Mouse (Mus musculus) midbrain, embryonic 10.5 days (tissue): Measurements from ENCODE around the gene Rabgap1l. TPM values are rescaled to one million over a fixed set of nuclear protein-coding genes. Genes with fewer than 3 reads are reported as not detected.
A peak's percentile ranks its signal among the peaks of the same experiment; 100 is the strongest.

Source experiments
- DNase-seq: peaks from one replicate; pipeline ENCODE4 v3.0.0-alpha.2; 2017; ENCODE audit warnings: low spot score
- H3K27ac ChIP-seq: fragments of 300-500 bp; sonication (generic); replicated peaks from 2 replicates; pipeline ENCODE4 v1.5.1; 2016; ENCODE audit warnings: mild to moderate bottlenecking
- H3K27me3 ChIP-seq: fragments of 300-500 bp; sonication (generic); 2 replicates; pipeline ENCODE4 v1.6.1; 2016; ENCODE audit warnings: low read depth, mild to moderate bottlenecking; ENCODE audit not compliant: poor library complexity, severe bottlenecking
- H3K36me3 ChIP-seq: fragments of 300-500 bp; sonication (generic); 2 replicates; pipeline ENCODE4 v1.6.1; 2016; ENCODE audit warnings: mild to moderate bottlenecking, moderate library complexity
- H3K4me1 ChIP-seq: fragments of 300-500 bp; sonication (generic); 2 replicates; pipeline ENCODE4 v1.6.1; 2016
- H3K4me3 ChIP-seq: fragments of 300-500 bp; sonication (generic); 2 replicates; pipeline ENCODE4 v1.5.1; 2016; ENCODE audit warnings: mild to moderate bottlenecking, moderate library complexity
- H3K9me3 ChIP-seq: fragments of 300-500 bp; sonication (generic); replicated peaks from 2 replicates; pipeline ENCODE4 v1.6.1; 2016; ENCODE audit warnings: mild to moderate bottlenecking
- WGBS: fragments of 180-500 bp; shearing (Covaris S2); methylation state at CpG from one replicate; pipeline ENCODE4 v1.1.7; 2016; 5-methylcytosine and 5-hydroxymethylcytosine counted together
- polyA plus RNA-seq: library from polyadenylated mRNA; unstranded; fragments of >200 nt; fragmentation: Nextera tagmentation; extraction: Ambion mirVana; gene quantifications from 2 replicates; pipeline ENCODE4 v1.2.1, GENCODE M21; 2016

Gene Rabgap1l
- polyA plus RNA-seq, 1 experiment from 2014 or later, result 6.8 TPM

DNA sequence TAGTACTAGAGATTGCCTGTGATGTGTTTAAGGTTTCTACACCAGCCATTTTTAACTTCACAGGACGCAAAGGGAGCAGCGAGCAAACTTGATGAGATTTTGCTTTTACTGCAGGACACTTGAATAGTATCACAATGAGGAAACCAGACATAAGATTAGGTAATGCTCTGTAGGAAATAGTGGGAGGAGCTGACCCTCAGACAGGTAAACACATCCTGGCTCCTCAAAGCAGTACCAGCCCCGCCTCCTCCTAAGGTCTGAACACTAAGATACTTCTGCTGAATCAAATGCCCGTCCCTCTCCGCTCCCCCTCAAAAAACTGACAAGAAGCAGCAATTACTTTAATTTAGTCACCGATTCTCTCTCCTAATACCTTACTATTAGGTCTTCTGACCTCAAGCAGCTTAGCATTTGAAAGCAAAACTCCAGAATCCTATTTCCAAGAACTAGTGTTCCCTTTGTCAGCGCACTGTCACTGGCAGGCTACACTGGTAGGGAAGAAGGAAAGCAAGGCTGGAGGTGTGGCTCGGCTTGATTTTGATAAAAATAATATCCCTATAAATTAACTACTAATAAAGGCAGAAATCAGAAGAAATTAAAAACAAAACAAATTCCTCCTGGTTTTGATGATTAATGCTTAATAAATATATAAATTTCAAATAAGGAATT is 474.8 kb downstream of the Rabgap1l start:
- Histone ChIP-seq H3K36me3 (no peaks in the 10 kb centered on the region), H3K4me3 (no peak overlapping the region), H3K9me3 (no peaks in the 10 kb centered on the region), H3K27ac (no peak overlapping the region), H3K27me3 (no peaks in the 10 kb centered on the region), H3K4me1 (no peaks in the 10 kb centered on the region)
- WGBS, result 77% methylated on average over 8 of the region's 8 CpGs
- DNase-seq, result no peak

DNA sequence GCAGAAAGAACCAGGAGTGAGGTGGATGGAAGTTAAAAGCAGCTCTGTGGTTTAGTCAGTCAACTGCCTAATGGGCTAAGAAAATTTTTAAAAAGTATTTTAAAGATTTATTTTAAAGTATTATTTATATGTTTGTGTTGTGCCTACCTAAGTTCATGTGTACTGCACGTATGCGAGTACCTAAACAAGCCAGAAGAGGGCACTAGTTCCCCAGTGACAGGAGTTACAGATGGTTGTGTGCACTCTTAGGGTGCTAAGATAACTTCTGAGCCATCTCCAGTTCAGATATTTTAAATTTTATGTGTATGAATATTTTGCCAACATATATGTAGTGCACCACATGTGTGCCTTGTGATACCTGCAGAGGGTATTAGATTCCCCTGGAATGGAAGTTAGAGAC is 476.8 kb downstream of the Rabgap1l start:
- no peaks in the 10 kb centered on the region for H3K4me1 ChIP-seq
- WGBS, result 97% methylated on average over 2 of the region's 2 CpGs
- DNase-seq, result no peak

DNA sequence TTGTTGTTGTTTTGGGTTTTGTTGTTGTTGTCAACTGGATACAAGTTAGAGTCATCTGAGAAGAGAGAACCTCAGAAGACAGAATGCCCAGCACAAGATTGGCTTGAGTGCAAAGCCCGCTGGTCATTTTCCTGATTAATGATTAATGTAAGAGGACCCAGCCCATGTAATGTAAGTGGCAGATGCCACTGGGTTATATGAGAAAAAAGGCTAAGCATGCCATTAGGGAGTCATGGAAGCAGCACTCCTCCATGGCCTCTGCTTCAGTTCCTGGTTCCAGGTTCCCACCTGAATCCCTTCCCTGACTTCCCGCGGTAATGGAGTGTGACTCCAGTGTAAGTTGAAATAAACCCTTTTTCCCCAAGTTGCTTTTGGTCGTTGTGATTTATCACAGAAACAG is 480.4 kb downstream of the Rabgap1l start:
- 95% methylated on average over 4 of the region's 4 CpGs for WGBS
- no peaks in the 10 kb centered on the region for H3K36me3 ChIP-seq
- peaks cover 3% of the 10 kb centered on the region; the same call in 1 of the 2 replicates for H3K4me1 ChIP-seq
- H3K9me3 ChIP-seq, result no peaks in the 10 kb centered on the region
- H3K4me3 ChIP-seq, result no peak overlapping the region
- DNase-seq, result no peak
- H3K27me3 ChIP-seq, result no peaks in the 10 kb centered on the region
- H3K27ac ChIP-seq, result no peak overlapping the region

More for the DNA sequence above, 476.8 kb downstream of the Rabgap1l start:
- Histone ChIP-seq H3K36me3 (no peaks in the 10 kb centered on the region), H3K4me3 (no peak overlapping the region), H3K27ac (no peak overlapping the region), H3K27me3 (no peaks in the 10 kb centered on the region), H3K9me3 (no peaks in the 10 kb centered on the region)

DNA sequence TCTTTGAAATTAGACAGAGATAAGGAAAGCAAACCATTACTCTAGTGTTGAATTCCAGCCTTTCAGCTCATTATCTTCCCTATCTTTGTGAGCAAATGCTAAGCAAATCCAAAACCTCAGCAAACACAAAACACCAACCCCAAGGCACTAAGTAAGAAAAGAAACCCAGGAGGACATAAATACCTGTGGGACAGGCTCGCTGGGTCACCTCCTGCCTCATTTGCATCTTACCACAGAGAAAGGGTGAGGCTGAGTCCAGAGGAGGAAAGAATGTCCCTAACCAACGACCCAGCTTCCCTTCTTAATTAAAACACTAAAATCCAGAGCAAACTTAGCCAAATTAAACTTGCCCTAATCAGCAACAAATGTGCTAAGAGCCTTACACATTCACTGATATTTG is 481.1 kb downstream of the Rabgap1l start:
- Histone ChIP-seq H3K27me3 (no peaks in the 10 kb centered on the region), H3K9me3 (no peaks in the 10 kb centered on the region), H3K36me3 (no peaks in the 10 kb centered on the region), H3K27ac (no peak overlapping the region), H3K4me3 (no peak overlapping the region), H3K4me1 (peaks cover 5% of the 10 kb centered on the region; the same call in 1 of the 2 replicates)
- WGBS, result 20% methylated on average over 2 of the region's 2 CpGs
- no peak for DNase-seq

DNA sequence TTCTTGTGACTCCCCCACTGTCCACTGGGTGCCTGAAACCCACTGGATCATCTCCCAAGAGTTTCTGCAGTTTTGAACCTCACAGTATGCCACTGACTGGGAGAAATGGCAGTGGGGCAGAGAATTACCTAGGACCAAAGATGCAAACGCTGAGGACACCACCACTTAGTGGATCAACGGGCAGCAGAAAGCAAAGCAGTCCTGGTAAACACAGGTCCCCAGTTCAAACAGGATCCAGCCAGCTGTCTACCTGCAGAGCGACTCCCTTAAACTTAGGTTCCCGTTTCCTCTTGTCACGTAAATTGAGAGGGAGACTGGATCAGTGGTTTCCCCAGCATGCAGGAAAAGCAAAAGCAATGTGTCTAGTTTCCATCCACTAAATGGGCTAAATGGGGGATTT is 483.1 kb downstream of the Rabgap1l start:
- Histone ChIP-seq H3K4me1 (peaks cover 7% of the 10 kb centered on the region; the same call in 1 of the 2 replicates), H3K27ac (no peak overlapping the region), H3K27me3 (no peaks in the 10 kb centered on the region), H3K9me3 (no peaks in the 10 kb centered on the region), H3K4me3 (no peak overlapping the region), H3K36me3 (no peaks in the 10 kb centered on the region)
- 39% methylated on average over 5 of the region's 5 CpGs for WGBS
- DNase-seq, result no peak

DNA sequence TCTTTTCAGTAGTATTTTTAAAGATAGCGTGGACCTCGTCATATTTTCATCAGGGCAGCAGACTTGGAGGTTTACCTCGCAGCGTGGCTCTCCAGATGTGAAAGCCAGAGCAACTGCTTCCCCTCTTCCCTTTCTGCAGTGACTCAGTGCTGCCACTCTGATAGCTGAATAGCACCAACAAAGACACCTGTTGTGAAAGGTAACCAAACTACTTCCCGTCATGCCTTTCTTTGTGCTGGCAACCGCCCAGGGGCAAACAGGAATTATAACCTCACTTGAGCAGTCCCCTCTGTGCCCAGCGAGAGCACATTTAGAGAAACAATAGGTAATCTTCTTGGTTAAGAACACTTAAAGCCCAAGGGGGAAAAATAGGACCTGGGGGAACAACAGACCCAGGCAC is 484.0 kb downstream of the Rabgap1l start:
- H3K4me3 ChIP-seq, result no peak overlapping the region
- H3K9me3 ChIP-seq, result no peaks in the 10 kb centered on the region
- no peaks in the 10 kb centered on the region for H3K27me3 ChIP-seq
- no peaks in the 10 kb centered on the region for H3K36me3 ChIP-seq
- WGBS, result 27% methylated on average over 7 of the region's 7 CpGs
- H3K4me1 ChIP-seq, result peaks cover 8% of the 10 kb centered on the region; the same call in 1 of the 2 replicates
- no peak for DNase-seq
- H3K27ac ChIP-seq, result no peak overlapping the region

DNA sequence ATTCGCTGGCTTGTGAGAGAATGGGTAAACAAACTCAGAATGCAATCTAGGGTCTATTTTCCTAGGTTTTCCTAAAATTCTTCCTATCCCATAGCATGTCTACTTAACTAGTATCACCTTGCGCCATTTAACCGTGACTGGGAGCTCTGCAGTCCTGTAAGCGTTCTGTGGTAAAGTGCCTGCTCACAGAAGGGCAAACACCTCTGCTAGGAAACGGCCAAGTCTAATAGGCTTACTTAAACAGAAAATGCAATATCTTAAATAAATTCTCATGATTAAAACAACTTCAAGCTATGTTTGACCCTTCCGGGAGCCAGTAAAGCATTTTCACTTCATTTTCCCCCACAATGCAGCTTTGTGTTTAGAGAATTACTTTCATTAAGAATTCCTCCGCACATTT is 484.5 kb downstream of the Rabgap1l start:
- DNase-seq, result no peak
- Histone ChIP-seq H3K27ac (no peak overlapping the region), H3K9me3 (no peaks in the 10 kb centered on the region), H3K4me3 (no peak overlapping the region), H3K27me3 (no peaks in the 10 kb centered on the region), H3K36me3 (no peaks in the 10 kb centered on the region), H3K4me1 (peaks cover 8% of the 10 kb centered on the region; the same call in 1 of the 2 replicates)
- 77% methylated on average over 7 of the region's 7 CpGs for WGBS

DNA sequence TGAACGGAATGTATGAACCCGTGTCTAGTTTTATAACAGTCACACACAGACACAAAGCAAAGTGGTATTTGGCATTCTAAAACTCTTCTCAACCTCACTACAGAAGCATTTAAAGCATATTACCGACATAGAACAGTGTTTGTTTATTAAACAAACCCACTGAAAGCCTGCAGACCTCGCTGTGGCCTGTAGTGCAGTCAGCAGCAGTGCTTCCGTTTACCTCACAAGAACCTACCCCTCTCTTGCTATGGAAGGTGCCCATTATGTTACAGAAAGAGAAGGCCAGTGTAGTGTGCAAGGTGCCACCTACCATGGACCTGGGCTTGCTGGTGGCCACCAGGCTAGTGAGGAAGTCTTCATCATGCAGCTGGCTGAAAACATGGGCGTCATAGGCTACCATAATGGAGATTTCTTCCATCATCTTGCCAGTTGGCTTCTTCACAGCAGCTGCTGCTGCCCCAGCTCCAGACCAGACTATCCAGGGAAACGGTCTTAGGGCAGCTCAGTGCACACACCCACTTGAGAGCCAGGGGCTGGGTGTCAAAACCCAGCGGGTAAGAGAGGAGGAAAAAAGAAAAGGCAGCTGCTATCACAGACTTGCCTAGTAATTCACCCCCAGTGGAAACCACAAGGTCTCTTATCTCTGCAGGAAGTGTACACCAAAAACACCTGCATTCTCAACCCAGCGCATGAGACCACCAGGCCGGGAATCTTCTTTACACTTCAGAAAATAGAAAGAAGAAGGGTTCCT is 486.0 kb downstream of the Rabgap1l start:
- Histone ChIP-seq H3K36me3 (no peaks in the 10 kb centered on the region), H3K27me3 (no peaks in the 10 kb centered on the region), H3K9me3 (no peaks in the 10 kb centered on the region), H3K4me1 (peaks cover 8% of the 10 kb centered on the region; the same call in 1 of the 2 replicates), H3K4me3 (no peak overlapping the region), H3K27ac (no peak overlapping the region)
- WGBS, result 79% methylated on average over 10 of the region's 10 CpGs
- no peak for DNase-seq

DNA sequence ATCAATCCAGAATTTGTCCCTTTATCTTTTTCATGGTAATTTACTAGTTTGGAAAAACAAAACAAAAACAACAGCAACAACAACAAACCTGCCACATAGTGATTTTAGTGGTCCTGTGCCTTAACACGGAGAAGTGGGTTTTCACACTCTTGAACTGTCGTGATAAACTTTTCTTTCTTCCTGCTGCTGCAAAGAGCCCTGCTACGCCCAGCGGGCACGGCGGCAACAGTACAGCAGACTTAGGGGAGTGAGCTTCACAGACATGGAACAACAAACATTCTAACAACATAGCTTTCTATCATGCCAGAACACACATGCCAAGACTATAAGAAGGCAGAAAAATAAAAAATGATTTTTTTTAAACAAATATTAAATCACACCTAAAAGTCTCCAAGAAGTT is 486.7 kb downstream of the Rabgap1l start:
- WGBS, result 76% methylated on average over 6 of the region's 6 CpGs
- Histone ChIP-seq H3K4me1 (peaks cover 8% of the 10 kb centered on the region; the same call in 1 of the 2 replicates), H3K27ac (no peak overlapping the region), H3K4me3 (no peak overlapping the region), H3K36me3 (no peaks in the 10 kb centered on the region), H3K9me3 (no peaks in the 10 kb centered on the region), H3K27me3 (no peaks in the 10 kb centered on the region)
- no peak for DNase-seq

DNA sequence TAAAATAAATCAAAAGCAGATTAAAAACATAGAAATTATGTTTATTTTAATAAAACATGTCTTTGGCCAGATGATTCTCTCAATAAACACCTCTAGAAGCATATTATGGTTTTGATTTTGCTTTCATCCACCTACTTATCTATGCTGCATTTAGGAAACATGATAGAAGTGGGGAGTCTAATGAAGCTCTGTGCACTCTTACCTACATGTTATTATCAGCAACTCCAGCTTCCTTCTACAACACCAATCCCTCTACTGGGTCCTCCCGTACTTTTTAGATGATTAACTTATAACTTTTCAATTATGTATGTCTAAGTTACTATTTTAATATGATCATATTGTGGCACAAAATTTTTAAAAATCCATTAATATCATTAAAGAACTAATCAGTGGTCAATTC is 487.2 kb downstream of the Rabgap1l start:
- Histone ChIP-seq H3K4me1 (peaks cover 8% of the 10 kb centered on the region; the same call in 1 of the 2 replicates), H3K9me3 (no peaks in the 10 kb centered on the region), H3K36me3 (no peaks in the 10 kb centered on the region), H3K4me3 (no peak overlapping the region), H3K27me3 (no peaks in the 10 kb centered on the region), H3K27ac (no peak overlapping the region)
- DNase-seq, result no peak
- WGBS, result 85% methylated on average over 1 of the region's 1 CpGs

DNA sequence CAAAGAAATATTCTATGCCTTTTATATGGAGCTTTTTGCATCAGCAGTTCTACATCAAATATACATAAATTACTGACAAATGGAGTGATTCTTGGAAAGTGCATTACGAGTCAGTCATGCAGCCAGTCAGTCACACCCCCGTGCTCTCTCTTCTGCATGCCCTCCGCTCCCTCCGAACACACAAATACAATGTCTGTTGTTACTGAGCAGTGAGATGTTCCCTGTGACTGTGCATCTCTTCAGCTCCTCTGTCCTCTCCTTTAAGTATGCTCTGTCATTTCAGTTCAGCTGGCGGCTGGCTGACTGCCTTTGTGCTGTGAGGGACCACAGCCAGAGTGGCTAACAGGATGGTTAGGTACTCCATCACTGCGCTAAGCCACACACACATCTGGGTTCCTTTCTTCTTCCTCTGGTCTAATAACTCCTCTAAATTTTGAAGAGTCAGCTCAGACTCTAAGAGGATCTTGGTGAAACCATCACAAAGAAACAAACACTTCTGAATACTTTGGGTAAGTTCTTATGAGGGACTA is 488.0 kb downstream of the Rabgap1l start:
- Histone ChIP-seq H3K36me3 (no peaks in the 10 kb centered on the region), H3K4me3 (no peak overlapping the region), H3K9me3 (no peaks in the 10 kb centered on the region), H3K27me3 (no peaks in the 10 kb centered on the region), H3K4me1 (peaks cover 8% of the 10 kb centered on the region; the same call in 1 of the 2 replicates), H3K27ac (no peak overlapping the region; the same call in 1 of the 2 replicates)
- 61% methylated on average over 6 of the region's 6 CpGs for WGBS
- peak; percentile 17 for DNase-seq

DNA sequence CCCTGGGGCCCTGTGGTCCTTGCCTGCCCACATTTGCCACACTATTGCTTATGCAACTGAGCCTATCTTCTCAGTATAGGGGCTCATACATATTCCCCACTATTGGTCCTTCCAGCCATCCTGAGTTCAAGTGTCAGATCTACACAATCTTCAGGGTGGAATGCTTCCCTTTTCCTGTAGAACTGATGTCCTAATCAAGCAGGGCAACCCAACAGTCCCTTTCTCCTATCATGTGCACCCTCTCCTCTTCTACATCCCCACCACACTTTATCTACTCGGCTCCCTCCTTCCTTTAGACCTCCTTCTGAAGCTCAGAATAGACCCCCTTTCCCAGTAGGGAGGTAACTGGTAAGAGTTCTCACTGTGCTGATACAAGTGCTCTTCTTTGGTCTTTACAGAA is 490.7 kb downstream of the Rabgap1l start:
- H3K27me3 ChIP-seq, result no peaks in the 10 kb centered on the region
- no peak for DNase-seq
- no peaks in the 10 kb centered on the region for H3K36me3 ChIP-seq
- no peaks in the 10 kb centered on the region for H3K9me3 ChIP-seq
- WGBS, result 87% methylated on average over 1 of the region's 1 CpGs
- peaks cover 9% of the 10 kb centered on the region; the same call in 1 of the 2 replicates for H3K4me1 ChIP-seq
- no peak overlapping the region for H3K27ac ChIP-seq
- H3K4me3 ChIP-seq, result no peak overlapping the region

DNA sequence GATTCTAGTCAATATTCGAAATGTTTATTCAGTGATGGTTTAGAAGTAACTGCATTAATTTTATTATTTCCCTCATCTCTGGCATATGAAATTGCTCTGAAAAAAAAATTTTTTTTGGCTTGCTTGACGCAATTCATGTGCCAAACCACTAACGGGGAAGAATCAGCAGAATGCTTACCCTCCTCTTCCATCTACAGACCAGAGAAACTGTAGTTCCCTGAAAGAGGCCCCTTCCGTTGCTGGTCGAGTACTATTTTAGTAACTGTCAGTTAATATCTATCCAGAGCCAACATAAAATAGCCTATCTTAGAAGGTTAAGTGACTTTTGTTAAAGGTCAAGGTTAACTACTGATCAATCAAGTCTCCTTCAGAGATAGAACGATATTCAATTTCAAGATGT is 491.9 kb downstream of the Rabgap1l start:
- WGBS, result 92% methylated on average over 6 of the region's 6 CpGs
- no peaks in the 10 kb centered on the region for H3K36me3 ChIP-seq
- no peaks in the 10 kb centered on the region for H3K27me3 ChIP-seq
- no peak overlapping the region for H3K4me3 ChIP-seq
- no peaks in the 10 kb centered on the region for H3K9me3 ChIP-seq
- H3K27ac ChIP-seq, result no peak overlapping the region
- no peak for DNase-seq
- peaks cover 7% of the 10 kb centered on the region; the same call in 1 of the 2 replicates for H3K4me1 ChIP-seq
